Mouse (Mus musculus) stomach, embryonic 16.5 days (tissue): ENCODE data around the gene Vmn1r3. TPM values are rescaled to one million over a fixed set of nuclear protein-coding genes. Genes with fewer than 3 reads are reported as not detected.
"Not testable (repeated sequence)": the region's sequence is repeated elsewhere in the genome, so short reads cannot be mapped to it uniquely, and the experiment has no call there.

ENCODE experiments used
- ATAC-seq: fragments of 200-750 bp; cut with Nextera tagmentation; 2 replicates; pipeline ENCODE4 v1.8.0; 2017; ENCODE audit warnings: moderate number of reproducible peaks, moderate TSS enrichment; ENCODE audit not compliant: insufficient read depth, low FRiP score
- H3K27ac ChIP-seq: fragments of 300-500 bp; sonication (generic); 2 replicates; pipeline ENCODE4 v1.5.1; 2014; ENCODE audit warnings: low read length
- H3K27me3 ChIP-seq: fragments of 300-500 bp; sonication (generic); 2 replicates; pipeline ENCODE4 v1.6.1; 2014; ENCODE audit warnings: low read length, control low read depth, mixed read lengths; ENCODE audit not compliant: control insufficient read depth, insufficient read depth
- H3K36me3 ChIP-seq: fragments of 300-500 bp; sonication (generic); 2 replicates; pipeline ENCODE4 v1.6.1; 2014; ENCODE audit warnings: low read length; ENCODE audit not compliant: control insufficient read depth, insufficient read depth
- H3K4me1 ChIP-seq: fragments of 300-500 bp; sonication (generic); 2 replicates; pipeline ENCODE4 v1.6.1; 2014; ENCODE audit warnings: low read length, control low read depth, mixed read lengths; ENCODE audit not compliant: control insufficient read depth, insufficient read depth
- H3K4me2 ChIP-seq: fragments of 300-500 bp; sonication (generic); 2 replicates; pipeline ENCODE4 v1.6.1; 2014; ENCODE audit warnings: low read depth, low read length, mixed read lengths
- H3K4me3 ChIP-seq: fragments of 300-500 bp; sonication (generic); replicated peaks from 2 replicates; pipeline ENCODE4 v1.5.1; 2014; ENCODE audit warnings: mild to moderate bottlenecking, low read length
- H3K9ac ChIP-seq: fragments of 300-500 bp; sonication (generic); 2 replicates; pipeline ENCODE4 v1.6.1; 2014; ENCODE audit warnings: low read length
- H3K9me3 ChIP-seq: fragments of 300-500 bp; sonication (generic); replicated peaks from 2 replicates; pipeline ENCODE4 v1.6.1; 2016; ENCODE audit warnings: low read length, control low read depth; ENCODE audit not compliant: control insufficient read depth
- WGBS: fragments of 180-500 bp; shearing (Covaris S2); extraction: QIAGEN DNeasy Blood & Tissue Kit; methylation state at CpG from one replicate; pipeline ENCODE4 v1.1.7; 2014; 5-methylcytosine and 5-hydroxymethylcytosine counted together
- polyA plus RNA-seq: library from polyadenylated mRNA; unstranded; fragments of >200 nt; fragmentation: Nextera tagmentation; extraction: Ambion mirVana; gene quantifications from 2 replicates; pipeline ENCODE4 v1.2.1, GENCODE M21; 2015

The Vmn1r3 gene
- polyA plus RNA-seq, 1 experiment from 2014 or later = not detected

DNA sequence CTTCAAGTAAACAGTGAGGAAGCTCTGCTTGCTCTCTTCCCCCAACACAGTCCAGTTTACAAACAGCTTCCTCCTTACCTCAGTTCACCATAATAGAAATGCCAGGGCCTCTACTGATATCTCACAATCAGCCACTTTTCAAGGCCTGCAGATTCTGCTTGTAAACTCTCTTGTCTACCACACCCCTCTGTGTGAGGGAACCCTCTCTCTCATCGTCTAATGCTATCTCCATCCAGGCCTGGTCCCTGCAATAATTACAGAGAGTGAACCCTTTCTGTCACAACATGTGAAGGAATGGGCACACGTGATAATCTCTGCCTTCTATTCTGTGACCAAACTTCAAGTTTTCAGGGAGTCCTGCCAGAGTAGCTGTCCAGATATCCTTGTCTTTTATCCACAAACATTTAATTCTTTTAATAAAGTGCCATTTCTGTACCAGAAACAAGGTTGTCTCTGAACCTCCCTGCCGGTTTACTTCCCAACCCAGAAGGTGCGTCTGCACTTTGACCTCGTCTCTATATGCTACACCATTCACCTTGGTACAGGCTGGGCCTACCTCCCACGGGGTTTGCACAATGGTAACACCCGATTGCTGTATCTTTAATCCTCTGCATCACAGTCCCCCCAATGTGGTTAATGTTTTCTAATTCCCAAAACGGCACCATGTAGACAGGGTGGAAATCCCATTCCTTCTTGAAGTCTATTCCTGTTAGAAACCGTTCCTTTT lies 38.5 kb upstream of the Vmn1r3 start:
- not testable (repeated sequence) for H3K4me2 ChIP-seq, H3K9me3 ChIP-seq, H3K9ac ChIP-seq, H3K4me1 ChIP-seq, H3K27ac ChIP-seq, H3K4me3 ChIP-seq, ATAC-seq, H3K27me3 ChIP-seq, H3K36me3 ChIP-seq
- WGBS = 68% methylated on average over 5 of the region's 9 CpGs

DNA sequence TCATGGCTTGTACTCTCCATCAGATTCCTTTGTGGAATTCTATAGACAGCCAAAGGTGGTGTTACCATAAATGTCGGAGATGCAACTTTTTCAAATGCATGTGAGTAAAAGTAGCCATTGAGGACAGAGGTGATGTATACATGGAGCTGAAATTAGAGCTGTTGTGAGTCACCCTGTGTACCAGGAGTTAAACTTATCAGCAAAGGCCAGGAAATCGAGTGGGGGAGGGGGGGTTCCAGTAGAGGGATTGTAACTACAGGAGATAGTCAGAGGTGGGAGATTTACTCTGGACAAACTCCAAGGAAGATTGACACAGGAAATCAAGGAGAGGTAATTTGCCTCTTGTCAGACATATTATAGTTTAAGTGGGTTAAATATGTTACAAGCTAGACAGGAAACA lies 31.2 kb upstream of the Vmn1r3 start:
- 70% methylated on average over 2 of the region's 2 CpGs for WGBS

DNA sequence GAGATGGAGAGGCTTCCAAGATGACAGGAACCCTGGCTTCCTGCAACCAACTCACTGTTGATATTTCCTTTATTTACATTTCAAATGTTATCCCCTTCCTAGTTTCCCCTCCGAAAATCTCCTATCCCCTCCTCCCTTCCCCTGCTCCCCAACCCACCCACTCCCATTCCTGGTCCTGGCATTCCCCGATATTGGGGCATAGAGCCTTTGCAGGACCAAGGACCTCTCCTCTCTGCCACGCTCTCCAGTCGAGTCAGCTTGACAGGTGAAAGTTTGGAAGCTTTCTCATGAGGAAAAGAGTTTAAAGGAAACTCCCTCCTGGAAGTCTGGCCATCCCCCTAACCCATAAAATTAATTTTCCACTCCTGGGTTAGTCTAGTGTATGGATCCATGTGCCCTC lies 28.2 kb upstream of the Vmn1r3 start:
- H3K36me3 ChIP-seq, H3K4me2 ChIP-seq, H3K27me3 ChIP-seq, ATAC-seq, H3K27ac ChIP-seq, H3K4me3 ChIP-seq, H3K9me3 ChIP-seq, H3K9ac ChIP-seq, H3K4me1 ChIP-seq: not testable (repeated sequence)
- WGBS = 34% methylated on average over 3 of the region's 4 CpGs

More for the DNA sequence above, 31.2 kb upstream of the Vmn1r3 start:
- H3K4me2 ChIP-seq, ATAC-seq, H3K27me3 ChIP-seq, H3K4me3 ChIP-seq, H3K36me3 ChIP-seq, H3K27ac ChIP-seq, H3K9ac ChIP-seq, H3K4me1 ChIP-seq, H3K9me3 ChIP-seq: not testable (repeated sequence)

DNA sequence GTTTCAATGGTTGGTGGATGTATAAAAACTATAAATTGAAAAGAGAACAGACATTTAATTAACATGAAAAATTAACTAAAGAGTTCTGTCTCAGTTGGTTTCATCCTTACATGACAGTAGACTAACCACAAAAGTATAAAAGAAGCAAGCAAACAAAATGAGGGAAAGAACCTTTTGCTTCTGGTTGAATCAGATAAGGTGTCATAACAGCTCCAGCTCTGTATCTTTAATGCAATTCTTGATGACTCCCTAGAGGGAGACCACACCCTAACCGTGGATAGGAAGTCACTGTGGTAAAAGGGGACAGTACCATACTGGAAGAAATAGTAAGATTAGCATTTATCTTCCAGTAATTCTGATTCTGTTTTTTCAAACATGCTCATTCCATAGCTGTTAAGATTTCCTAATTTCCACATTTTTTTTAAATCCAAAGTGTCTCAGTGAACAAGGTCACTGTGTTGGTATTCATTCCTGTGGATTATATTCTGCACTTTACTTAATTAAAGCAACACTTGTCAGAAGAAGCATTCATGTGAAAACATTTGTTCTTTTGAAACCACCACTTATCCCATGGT lies 24.6 kb upstream of the Vmn1r3 start:
- not testable (repeated sequence) for H3K36me3 ChIP-seq, ATAC-seq, H3K27ac ChIP-seq, H3K4me2 ChIP-seq, H3K9me3 ChIP-seq, H3K4me1 ChIP-seq, H3K9ac ChIP-seq, H3K4me3 ChIP-seq, H3K27me3 ChIP-seq
- 63% methylated on average over 1 of the region's 1 CpGs for whole genome bisulfite sequencing

DNA sequence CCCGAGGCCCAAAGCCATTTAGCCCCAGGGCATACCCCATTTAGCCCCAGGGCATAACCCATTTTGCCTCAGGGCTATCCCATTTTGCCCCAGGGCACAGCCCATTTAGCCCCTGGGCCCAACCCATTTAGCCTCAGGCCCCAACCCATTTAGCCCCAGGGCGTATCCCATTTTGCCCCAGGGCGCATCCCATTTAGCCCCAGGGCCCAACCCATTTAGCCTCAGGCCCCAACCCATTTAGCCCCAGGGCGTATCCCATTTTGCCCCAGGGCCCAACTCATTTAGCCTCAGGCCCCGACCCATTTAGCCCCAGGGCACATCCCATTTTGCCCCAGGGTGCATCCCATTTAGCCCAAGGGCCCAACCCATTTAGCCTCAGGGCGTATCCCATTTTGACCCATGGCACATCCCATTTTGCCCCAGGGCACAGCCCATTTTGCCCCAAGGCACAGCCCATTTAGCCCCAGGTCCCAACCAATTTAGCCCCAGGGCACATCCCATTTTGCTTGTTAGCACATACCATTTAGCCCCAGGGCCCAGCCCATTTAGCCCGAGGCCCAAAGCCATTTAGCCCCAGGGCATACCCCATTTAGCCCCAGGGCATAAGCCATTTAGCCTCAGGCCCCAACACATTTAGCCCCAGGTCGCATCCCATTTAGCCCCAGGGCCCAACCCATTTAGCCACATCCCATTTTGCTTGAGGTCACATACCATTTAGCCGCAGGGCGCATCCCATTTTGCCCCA lies 8.2 kb downstream of the Vmn1r3 start:
- H3K4me3 ChIP-seq, H3K4me2 ChIP-seq, H3K9me3 ChIP-seq, H3K27ac ChIP-seq, ATAC-seq, H3K4me1 ChIP-seq, H3K36me3 ChIP-seq, H3K9ac ChIP-seq, H3K27me3 ChIP-seq: not testable (repeated sequence)
- 89% methylated on average over 10 of the region's 10 CpGs for WGBS

DNA sequence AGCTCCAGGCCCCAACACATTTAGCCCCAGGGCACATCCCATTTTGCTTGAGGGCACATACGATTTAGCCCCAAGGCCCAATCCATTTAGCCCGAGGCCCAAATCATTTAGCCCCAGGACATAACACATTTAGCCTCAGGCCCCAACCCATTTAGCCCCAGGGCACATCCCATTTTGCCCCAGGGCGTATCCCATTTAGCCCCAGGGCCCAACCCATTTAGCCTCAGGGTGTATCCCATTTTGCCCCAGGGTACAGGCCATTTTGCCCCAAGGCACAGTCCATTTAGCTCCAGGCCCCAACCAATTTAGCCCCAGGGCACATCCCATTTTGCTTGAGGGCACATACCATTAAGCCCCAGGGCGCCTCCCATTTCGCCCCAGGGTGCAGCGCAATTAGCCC lies 9.0 kb downstream of the Vmn1r3 start:
- 91% methylated on average over 6 of the region's 6 CpGs for WGBS

DNA sequence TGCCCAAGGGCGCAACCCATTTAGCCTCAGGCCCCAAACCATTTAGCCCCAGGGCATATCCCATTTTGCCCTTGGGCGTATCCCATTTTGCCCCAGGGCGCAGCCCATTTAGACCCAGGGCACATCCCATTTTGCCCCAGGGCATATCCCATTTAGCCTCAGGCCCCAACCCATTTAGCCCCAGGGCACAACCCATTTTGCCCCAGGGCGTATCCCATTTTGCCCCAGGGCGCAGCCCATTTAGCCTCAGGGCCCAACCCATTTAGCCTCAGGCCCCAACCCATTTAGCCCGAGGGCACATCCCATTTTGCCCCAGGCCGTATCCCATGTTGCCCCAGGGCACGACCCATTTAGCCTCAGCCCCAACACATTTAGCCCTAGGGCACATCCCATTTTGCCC lies 9.4 kb downstream of the Vmn1r3 start:
- not testable (repeated sequence) for H3K27me3 ChIP-seq, ATAC-seq, H3K27ac ChIP-seq, H3K4me1 ChIP-seq, H3K9ac ChIP-seq, H3K4me3 ChIP-seq, H3K36me3 ChIP-seq, H3K4me2 ChIP-seq, H3K9me3 ChIP-seq
- 92% methylated on average over 4 of the region's 8 CpGs for WGBS

More for the DNA sequence above, 9.0 kb downstream of the Vmn1r3 start:
- H3K4me3 ChIP-seq, H3K27ac ChIP-seq, H3K9me3 ChIP-seq, H3K4me2 ChIP-seq, H3K27me3 ChIP-seq, H3K36me3 ChIP-seq, ATAC-seq, H3K4me1 ChIP-seq, H3K9ac ChIP-seq: not testable (repeated sequence)

DNA sequence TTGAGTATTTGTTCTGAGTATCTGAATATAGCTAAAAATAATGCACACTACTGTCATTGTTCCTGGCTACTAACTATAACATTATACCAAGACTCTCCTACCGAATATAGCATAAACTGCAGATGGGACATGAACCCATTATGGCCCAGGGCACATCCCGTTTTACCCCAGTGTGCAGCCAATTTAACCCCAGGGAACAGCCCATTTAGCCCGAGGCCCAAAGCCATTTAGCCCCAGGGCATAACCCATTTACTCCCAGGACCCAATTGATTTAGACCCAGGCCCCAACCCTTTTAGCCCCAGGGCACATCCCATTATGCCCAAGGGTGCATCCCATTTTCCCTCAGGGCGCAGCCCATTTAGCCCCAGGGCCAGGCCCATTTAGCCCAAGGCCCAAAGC lies 10.6 kb downstream of the Vmn1r3 start:
- ATAC-seq, H3K9me3 ChIP-seq, H3K27me3 ChIP-seq, H3K36me3 ChIP-seq, H3K4me2 ChIP-seq, H3K4me1 ChIP-seq, H3K4me3 ChIP-seq, H3K27ac ChIP-seq, H3K9ac ChIP-seq: not testable (repeated sequence)
- WGBS = 74% methylated on average over 4 of the region's 4 CpGs

DNA sequence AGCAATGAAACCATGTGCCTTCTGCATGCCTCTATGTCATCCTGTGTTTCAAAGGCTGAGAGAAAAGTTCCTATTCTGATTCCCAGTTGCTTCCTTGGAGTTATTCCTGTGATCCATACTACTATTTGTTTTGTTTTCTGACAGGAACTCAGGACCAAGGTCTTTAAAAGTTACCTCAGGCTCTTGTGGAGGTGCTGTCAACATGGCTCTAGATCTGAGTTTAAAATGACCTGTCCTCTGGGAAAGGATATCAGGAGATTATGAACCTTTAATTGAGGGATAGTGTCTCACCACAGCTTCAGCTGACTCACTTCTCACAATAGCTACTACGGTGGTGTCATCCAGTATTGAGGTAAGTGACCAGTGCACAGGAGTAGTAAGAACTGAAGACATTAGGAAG lies 18.1 kb downstream of the Vmn1r3 start, which contains the start of gene Vmn1r2:
Vmn1r2 (plus strand) TSS at position 301 of the 400 bp plus-strand sequence.
- ATAC-seq, H3K9ac ChIP-seq, H3K4me1 ChIP-seq, H3K27ac ChIP-seq, H3K4me2 ChIP-seq, H3K36me3 ChIP-seq, H3K9me3 ChIP-seq, H3K27me3 ChIP-seq, H3K4me3 ChIP-seq: not testable (repeated sequence)
- WGBS = no CpG with 5 or more reads among the region's 1 CpGs
